Comparison of ENCODE assay signal across 7 mouse cellular contexts in the genomic region with DNA sequence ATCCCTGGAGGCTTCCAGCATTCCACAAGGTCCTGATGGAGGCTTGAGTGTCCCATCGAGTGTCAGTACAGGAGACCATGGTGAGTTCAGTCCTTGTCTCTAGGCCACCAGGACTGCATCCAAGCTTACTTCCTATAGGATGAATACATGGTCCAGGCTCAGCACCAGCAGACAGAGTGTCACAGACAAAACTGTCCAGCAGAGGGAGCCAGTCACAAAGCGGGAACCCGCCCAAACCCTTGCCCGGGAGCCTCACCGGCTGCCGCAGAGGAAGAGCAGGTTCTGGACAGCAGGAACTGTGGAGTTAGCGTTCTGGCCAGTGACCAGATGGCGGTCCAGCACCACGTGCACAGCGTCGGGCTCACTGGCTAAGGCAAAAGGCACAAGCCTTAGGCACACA. TPM values are rescaled to one million over a fixed set of nuclear protein-coding genes. Genes with fewer than 3 reads are reported as not detected.
DNase-seq lines count a peak whose midpoint lies in the region; ATAC-seq and TF ChIP-seq lines count a peak whose summit lies in the region.

No protein-coding gene starts in this region.

- WGBS in embryonic facial prominence, embryonic 12.5 days, result 14% methylated on average over 11 of the region's 11 CpGs
- 16% methylated on average over 11 of the region's 11 CpGs for WGBS in limb, embryonic 12.5 days
- 8% methylated on average over 11 of the region's 11 CpGs for WGBS in midbrain, embryonic 14.5 days
- 7% methylated on average over 11 of the region's 11 CpGs for WGBS in small intestine, adult 2 months

- ATAC-seq in embryonic facial prominence, embryonic 12.5 days (ENCODE audit: insufficient number of reproducible peaks, insufficient read depth, low FRiP score, low TSS enrichment), result peak; percentile 48; the same call in 1 of the 2 replicates
- ATAC-seq in limb, embryonic 12.5 days (ENCODE audit: insufficient number of reproducible peaks, insufficient read depth, low FRiP score, low TSS enrichment, low read depth), result 0 out of 2 replicates have a peak, but pooled peaks have one; percentile 17
- 0 out of 2 replicates have a peak, but pooled peaks have one; percentile 32 for ATAC-seq in midbrain, embryonic 14.5 days (ENCODE audit: low FRiP score, low TSS enrichment)

- H3K9ac ChIP-seq in embryonic facial prominence, embryonic 12.5 days, result 0 out of 2 replicates have a peak overlapping the region, but pooled peaks have one; percentile 5
- no peak overlapping the region for H3K9ac ChIP-seq in limb, embryonic 12.5 days (replicated peaks)
- H3K9ac ChIP-seq in midbrain, embryonic 14.5 days (replicated peaks; ENCODE audit: low read length), result no peak overlapping the region

- peak; percentile 91 for TF ChIP-seq CTCF in small intestine, adult 2 months (IDR thresholded peaks at IDR 0.05; ENCODE audit: extremely low read depth, insufficient read length, insufficient replicate concordance, low read depth, low read length)

- TF ChIP-seq POLR2A in small intestine, adult 2 months (IDR thresholded peaks at IDR 0.05; ENCODE audit: low read depth, low read length), result no peak

- no peak overlapping the region for H3K27ac ChIP-seq in embryonic facial prominence, embryonic 12.5 days
- H3K27ac ChIP-seq in limb, embryonic 12.5 days, result no peak overlapping the region
- no peak overlapping the region for H3K27ac ChIP-seq in midbrain, embryonic 14.5 days (replicated peaks; ENCODE audit: low read depth, low read length)
- no peak overlapping the region for H3K27ac ChIP-seq in small intestine, adult 2 months (ENCODE audit: insufficient read depth, low read depth, low read length)

- H3K4me2 ChIP-seq in embryonic facial prominence, embryonic 12.5 days (replicated peaks), result no peak overlapping the region
- no peak overlapping the region for H3K4me2 ChIP-seq in limb, embryonic 12.5 days
- no peak overlapping the region for H3K4me2 ChIP-seq in midbrain, embryonic 14.5 days (ENCODE audit: low read length)

- peaks cover 38% of the 10 kb centered on the region for H3K36me3 ChIP-seq in embryonic facial prominence, embryonic 12.5 days
- peaks cover 51% of the 10 kb centered on the region for H3K36me3 ChIP-seq in limb, embryonic 12.5 days
- H3K36me3 ChIP-seq in midbrain, embryonic 14.5 days (ENCODE audit: control insufficient read depth, insufficient read depth, low read length), result peaks cover 32% of the 10 kb centered on the region
- H3K36me3 ChIP-seq in small intestine, adult 2 months (ENCODE audit: control insufficient read depth, insufficient read depth, low read length), result peaks cover 7% of the 10 kb centered on the region

- H3K9me3 ChIP-seq in embryonic facial prominence, embryonic 12.5 days, result no peaks in the 10 kb centered on the region
- no peaks in the 10 kb centered on the region for H3K9me3 ChIP-seq in limb, embryonic 12.5 days
- H3K9me3 ChIP-seq in midbrain, embryonic 14.5 days (ENCODE audit: control insufficient read depth, low read length), result no peaks in the 10 kb centered on the region

- peaks cover 11% of the 10 kb centered on the region for H3K4me1 ChIP-seq in embryonic facial prominence, embryonic 12.5 days
- H3K4me1 ChIP-seq in limb, embryonic 12.5 days (replicated peaks), result peaks cover 8% of the 10 kb centered on the region
- peaks cover 6% of the 10 kb centered on the region for H3K4me1 ChIP-seq in midbrain, embryonic 14.5 days (ENCODE audit: control insufficient read depth, insufficient read depth, low read length)
- peaks cover 4% of the 10 kb centered on the region for H3K4me1 ChIP-seq in small intestine, adult 2 months (ENCODE audit: control insufficient read depth, insufficient read depth, insufficient read length, low read length)

- H3K27me3 ChIP-seq in embryonic facial prominence, embryonic 12.5 days, result no peaks in the 10 kb centered on the region
- no peaks in the 10 kb centered on the region for H3K27me3 ChIP-seq in limb, embryonic 12.5 days
- no peaks in the 10 kb centered on the region for H3K27me3 ChIP-seq in midbrain, embryonic 14.5 days (ENCODE audit: control insufficient read depth, insufficient read depth, low read length)
- no peaks in the 10 kb centered on the region for H3K27me3 ChIP-seq in small intestine, adult 2 months (ENCODE audit: control insufficient read depth, insufficient read depth, low read length)

- no peak overlapping the region for H3K4me3 ChIP-seq in embryonic facial prominence, embryonic 12.5 days
- no peak overlapping the region for H3K4me3 ChIP-seq in limb, embryonic 12.5 days (replicated peaks)
- no peak overlapping the region for H3K4me3 ChIP-seq in midbrain, embryonic 14.5 days (replicated peaks; ENCODE audit: low read depth, low read length)
- H3K4me3 ChIP-seq in small intestine, adult 2 months (ENCODE audit: low read depth, low read length), result no peak overlapping the region

- peak; percentile 89 for DNase-seq in adrenal gland, postnatal 25 days
- peak; percentile 88 for DNase-seq in heart, adult 8-10 months (ENCODE audit: low spot score)
- DNase-seq in kidney, adult 8-10 months, result peak; percentile 75 to 90
- peak; percentile 91 for DNase-seq in midbrain, embryonic 14.5 days

RNA-seq across cellular contexts. Expression of a gene that starts 5.1 kb away (rescaled TPM):
- total RNA-seq in adrenal gland, postnatal 25 days (2021), result 35.6 and 58.9 TPM in 2 replicates
- polyA plus RNA-seq in embryonic facial prominence, embryonic 12.5 days (2016; fragmentation: Nextera tagmentation; extraction: Ambion mirVana), result 62.2 and 68.5 TPM in 2 replicates
- 10 to 100 TPM; 13.3 to 16.0 (median 14.8) TPM for total RNA-seq in heart, adult 8-10 months (2022)
- 60.6 and 63.8 TPM in 2 replicates for polyA plus RNA-seq in limb, embryonic 12.5 days (2016; fragmentation: Nextera tagmentation; extraction: Ambion mirVana)
- 48.3 and 49.3 TPM in 2 replicates for polyA plus RNA-seq in midbrain, embryonic 14.5 days (2014; fragmentation: Nextera tagmentation; extraction: Ambion mirVana)
- 23.8 and 48.4 TPM in 2 replicates for polyA plus RNA-seq in small intestine, adult 2 months (2012; rRNA removed)

RNA-seq across cellular contexts. Expression of a gene that starts 16.8 kb away (rescaled TPM):
- 629 and 681 TPM in 2 replicates for total RNA-seq in adrenal gland, postnatal 25 days (2021)
- 303 and 306 TPM in 2 replicates for polyA plus RNA-seq in embryonic facial prominence, embryonic 12.5 days (2016; fragmentation: Nextera tagmentation; extraction: Ambion mirVana)
- total RNA-seq in heart, adult 8-10 months (2022), result 100 to 1,000 TPM; 107 to 115 (median 110) TPM
- 299 and 318 TPM in 2 replicates for polyA plus RNA-seq in limb, embryonic 12.5 days (2016; fragmentation: Nextera tagmentation; extraction: Ambion mirVana)
- polyA plus RNA-seq in midbrain, embryonic 14.5 days (2014; fragmentation: Nextera tagmentation; extraction: Ambion mirVana), result 312 and 318 TPM in 2 replicates
- polyA plus RNA-seq in small intestine, adult 2 months (2012; rRNA removed), result 191 and 473 TPM in 2 replicates

RNA-seq across cellular contexts. Expression of a gene that starts 20.5 kb away (rescaled TPM):
- 0.57 and 1.3 TPM in 2 replicates for total RNA-seq in adrenal gland, postnatal 25 days (2021)
- polyA plus RNA-seq in embryonic facial prominence, embryonic 12.5 days (2016; fragmentation: Nextera tagmentation; extraction: Ambion mirVana), result 7.4 and 10.4 TPM in 2 replicates
- 1 to 10 TPM in 3 of 4 experiments, under 1 TPM in 1; 0.78 to 1.7 (median 1.4) TPM for total RNA-seq in heart, adult 8-10 months (2022)
- 5.6 and 6.3 TPM in 2 replicates for polyA plus RNA-seq in limb, embryonic 12.5 days (2016; fragmentation: Nextera tagmentation; extraction: Ambion mirVana)
- 25.7 and 79.2 TPM in 2 replicates for polyA plus RNA-seq in midbrain, embryonic 14.5 days (2014; fragmentation: Nextera tagmentation; extraction: Ambion mirVana)
- 0.84 and 1.0 TPM in 2 replicates for polyA plus RNA-seq in small intestine, adult 2 months (2012; rRNA removed)

RNA-seq across cellular contexts. Expression of a gene that starts 28.9 kb away (rescaled TPM):
- total RNA-seq in adrenal gland, postnatal 25 days (2021), result 95.6 and 102 TPM in 2 replicates
- polyA plus RNA-seq in embryonic facial prominence, embryonic 12.5 days (2016; fragmentation: Nextera tagmentation; extraction: Ambion mirVana), result 39.2 and 41.9 TPM in 2 replicates
- total RNA-seq in heart, adult 8-10 months (2022), result 10 to 100 TPM; 44.3 to 76.1 (median 66.5) TPM
- polyA plus RNA-seq in limb, embryonic 12.5 days (2016; fragmentation: Nextera tagmentation; extraction: Ambion mirVana), result 33.1 and 38.3 TPM in 2 replicates
- polyA plus RNA-seq in midbrain, embryonic 14.5 days (2014; fragmentation: Nextera tagmentation; extraction: Ambion mirVana), result 82.9 and 84.3 TPM in 2 replicates
- polyA plus RNA-seq in small intestine, adult 2 months (2012; rRNA removed), result 104 and 488 TPM in 2 replicates

RNA-seq across cellular contexts. Expression of a gene that starts 35.0 kb away (rescaled TPM):
- total RNA-seq in adrenal gland, postnatal 25 days (2021), result 3.0 and 3.3 TPM in 2 replicates
- polyA plus RNA-seq in embryonic facial prominence, embryonic 12.5 days (2016; fragmentation: Nextera tagmentation; extraction: Ambion mirVana), result 14.9 and 15.0 TPM in 2 replicates
- total RNA-seq in heart, adult 8-10 months (2022), result under 1 TPM; 0.32 to 0.62 (median 0.44) TPM
- 16.4 and 19.2 TPM in 2 replicates for polyA plus RNA-seq in limb, embryonic 12.5 days (2016; fragmentation: Nextera tagmentation; extraction: Ambion mirVana)
- 2.3 and 3.6 TPM in 2 replicates for polyA plus RNA-seq in midbrain, embryonic 14.5 days (2014; fragmentation: Nextera tagmentation; extraction: Ambion mirVana)
- 5.8 and 13.9 TPM in 2 replicates for polyA plus RNA-seq in small intestine, adult 2 months (2012; rRNA removed)
